In genomic region chr6:87165536-87166311, GRCm38 (mm10) we compare ENCODE assay signal across 11 mouse cellular contexts.
DNase-seq lines count a peak whose midpoint lies in the region.
"Had no signal": no experiment of that assay in that cellular context is flagged by ENCODE, and none has a peak within 500 bp of the region (broad histone marks: within the 10 kb centered on the region; RNA-seq: fewer than 3 reads in every experiment).

No protein-coding gene starts in this region.

- intact Hi-C loops in left cerebral cortex, postnatal 36 days (cut with DNase I), result no loop called here

- DNase-seq in frontal cortex, adult 2 months (ENCODE audit: extremely low spot score in 1 of 2, low spot score in 1 of 2), result peak; percentile 45 to 69
- DNase-seq in frontal cortex, postnatal 10 days (ENCODE audit: low spot score in 2 of 2), result no peak
- peak; percentile 82 for DNase-seq in right cerebral cortex, adult 18-20 months
- DNase-seq in right cerebral cortex, postnatal 4 days, result no peak
- peak; percentile 61 to 68 for DNase-seq in left cerebral cortex, postnatal 36 days (ENCODE audit: low spot score in 2 of 2)
- peak; percentile 38 for DNase-seq in telencephalon, adult 2 months (ENCODE audit: low read depth, low spot score)
- no peak for DNase-seq in heart, adult 18-20 months
- no peak for DNase-seq in urinary bladder, postnatal 36 days (ENCODE audit: low spot score in 2 of 2)
- DNase-seq: embryo, embryonic 11 days; kidney, adult 9 months; lung, postnatal 4 days had no signal

Comparison
In these comparisons a context has a peak if more than half of its experiments do, and no peak if none do; other contexts are left out.
1. DNase-seq: peak in frontal cortex, adult 2 months (2 of 2), right cerebral cortex, adult 18-20 months (single experiment), left cerebral cortex, postnatal 36 days (2 of 2) and telencephalon, adult 2 months (single experiment); none in frontal cortex, postnatal 10 days (0 of 2), right cerebral cortex, postnatal 4 days (single experiment), heart, adult 18-20 months (0 of 2) and urinary bladder, postnatal 36 days (0 of 2).